Mouse (Mus musculus) limb, embryonic 14.5 days (tissue): ENCODE results near the gene Sgsm1. TPM values are rescaled to one million over a fixed set of nuclear protein-coding genes. Genes with fewer than 3 reads are reported as not detected.

Source experiments
- ATAC-seq: fragments of 200-750 bp; cut with Nextera tagmentation; 2 replicates; pipeline ENCODE4 v1.8.0; 2017; ENCODE audit warnings: low read depth, moderate number of reproducible peaks, moderate TSS enrichment; ENCODE audit not compliant: low FRiP score
- DNase-seq: peaks from one replicate; pipeline ENCODE4 v3.0.0-alpha.2; 2015; ENCODE audit warnings: low spot score
- H3K27ac ChIP-seq: fragments of 300-500 bp; sonication (generic); replicated peaks from 2 replicates; pipeline ENCODE4 v1.5.1; 2014; ENCODE audit warnings: low read depth, mild to moderate bottlenecking, low read length, moderate library complexity, mixed read lengths
- H3K27me3 ChIP-seq: fragments of 300-500 bp; sonication (generic); 2 replicates; pipeline ENCODE4 v1.6.1; 2014; ENCODE audit warnings: low read length, mixed read lengths; ENCODE audit not compliant: control insufficient read depth, insufficient read depth
- H3K36me3 ChIP-seq: fragments of 300-500 bp; sonication (generic); 2 replicates; pipeline ENCODE4 v1.6.1; 2014; ENCODE audit warnings: mild to moderate bottlenecking, low read length, moderate library complexity, mixed read lengths; ENCODE audit not compliant: control insufficient read depth, insufficient read depth
- H3K4me1 ChIP-seq: fragments of 300-500 bp; sonication (generic); 2 replicates; pipeline ENCODE4 v1.6.1; 2014; ENCODE audit warnings: antibody characterized with exemption, low read length, mixed read lengths; ENCODE audit not compliant: control insufficient read depth, insufficient read depth
- H3K4me2 ChIP-seq: fragments of 300-500 bp; sonication (generic); replicated peaks from 2 replicates; pipeline ENCODE4 v1.6.1; 2014; ENCODE audit warnings: low read depth, mild to moderate bottlenecking, low read length, moderate library complexity; ENCODE audit not compliant: severe bottlenecking
- H3K4me3 ChIP-seq: fragments of 300-500 bp; sonication (generic); replicated peaks from 2 replicates; pipeline ENCODE4 v1.5.1; 2014; ENCODE audit warnings: low read length
- H3K9ac ChIP-seq: fragments of 300-500 bp; sonication (generic); 2 replicates; pipeline ENCODE4 v1.6.1; 2014; ENCODE audit warnings: mild to moderate bottlenecking, low read depth, low read length, moderate library complexity; ENCODE audit not compliant: severe bottlenecking
- H3K9me3 ChIP-seq: fragments of 300-500 bp; sonication (generic); 2 replicates; pipeline ENCODE4 v1.6.1; 2016; ENCODE audit warnings: low read length; ENCODE audit not compliant: control insufficient read depth
- POLR2A ChIP-seq: fragments of 200-500 bp; IDR thresholded peaks from 2 replicates; pipeline ENCODE4 v1.8.0; 2012; ENCODE audit warnings: inconsistent platforms, mild to moderate bottlenecking, moderate library complexity, borderline replicate concordance; ENCODE audit not compliant: insufficient read depth, insufficient read length; ENCODE audit errors: extremely low read depth
- WGBS: fragments of 180-500 bp; shearing (Covaris S2); extraction: QIAGEN DNeasy Blood & Tissue Kit; methylation state at CpG from one replicate; pipeline ENCODE4 v1.1.7; 2014; 5-methylcytosine and 5-hydroxymethylcytosine counted together
- polyA plus RNA-seq, 2 experiments: library from polyadenylated mRNA; depleted of rRNA in 1 of 2; stranded (reverse) in 1 of 2; unstranded in 1 of 2; fragments of >200 nt; fragmentation: Nextera tagmentation in 1 of 2; extraction: Ambion mirVana in 1 of 2; gene quantifications; 2 replicates each; pipeline versions ENCODE4 v1.2.1 to v1.2.3; 2012 to 2014

Gene Sgsm1
- polyA plus RNA-seq, 2 experiments = 1.2 to 3.3 TPM

DNA sequence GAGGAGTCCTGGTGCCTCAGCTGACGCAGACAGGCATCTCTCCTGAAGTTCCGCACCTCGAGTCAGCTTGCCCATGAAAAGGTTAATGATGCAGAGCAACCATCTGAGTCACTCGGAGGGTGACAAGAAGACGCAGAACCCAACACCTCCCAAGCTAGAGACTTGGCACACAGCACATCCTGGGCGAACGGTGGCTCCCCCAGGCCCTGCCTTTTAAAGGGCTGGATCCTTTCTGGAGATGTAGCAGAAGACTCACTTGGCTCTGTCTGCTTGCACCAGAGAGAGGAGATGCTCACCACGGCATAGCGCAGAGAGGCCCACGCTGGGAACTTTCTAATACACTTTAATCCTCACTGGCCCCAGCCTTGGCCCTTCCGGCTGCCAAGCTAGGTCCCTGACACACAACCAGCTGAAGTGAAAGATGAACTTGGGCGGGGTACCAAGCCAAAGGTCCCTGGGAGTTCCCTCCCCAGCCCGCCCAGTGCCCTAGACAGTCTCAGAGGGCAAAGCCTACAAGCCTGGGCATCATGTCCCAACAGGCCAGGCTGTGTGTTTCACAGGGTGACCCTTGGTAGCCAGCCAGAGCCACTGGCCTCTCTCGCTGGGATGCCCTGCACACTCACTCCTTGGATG lies 94.1 kb downstream of the Sgsm1 start:
- H3K4me3 ChIP-seq = no peak overlapping the region
- peaks cover 3% of the 10 kb centered on the region; the same call in 1 of the 2 replicates for H3K4me1 ChIP-seq
- no peak overlapping the region for H3K27ac ChIP-seq
- ATAC-seq (no peak), DNase-seq (no peak)
- H3K9me3 ChIP-seq = no peaks in the 10 kb centered on the region
- no peak overlapping the region for H3K9ac ChIP-seq
- whole genome bisulfite sequencing = 72% methylated on average over 14 of the region's 14 CpGs
- no peak overlapping the region for H3K4me2 ChIP-seq
- peaks cover 11% of the 10 kb centered on the region; the same call in 1 of the 2 replicates for H3K27me3 ChIP-seq
- TF ChIP-seq POLR2A = no peak
- H3K36me3 ChIP-seq = no peaks in the 10 kb centered on the region

DNA sequence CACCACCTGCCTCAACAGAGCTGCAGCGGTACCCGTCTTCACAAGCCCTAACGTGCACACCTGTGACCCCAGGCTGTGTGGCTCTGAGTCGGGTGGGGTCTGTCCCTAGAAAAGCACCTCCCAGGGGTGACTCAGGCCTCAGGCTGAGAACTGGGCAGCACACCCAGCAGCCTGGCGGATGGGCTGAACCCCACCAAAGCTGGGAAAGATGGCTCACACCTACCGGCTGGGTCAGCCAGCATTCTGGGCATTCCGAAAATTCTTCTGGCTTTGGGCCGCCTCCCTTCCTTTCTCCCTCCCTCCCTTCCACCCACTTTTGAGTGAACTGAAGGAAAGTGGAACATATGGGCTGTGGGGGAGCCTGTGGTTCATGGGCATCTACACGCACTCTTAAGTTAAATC lies 95.0 kb downstream of the Sgsm1 start:
- ATAC-seq (no peak), DNase-seq (no peak)
- 67% methylated on average over 9 of the region's 9 CpGs for WGBS
- H3K4me2 ChIP-seq = no peak overlapping the region
- H3K4me3 ChIP-seq = no peak overlapping the region
- H3K36me3 ChIP-seq = no peaks in the 10 kb centered on the region
- H3K4me1 ChIP-seq = peaks cover 3% of the 10 kb centered on the region; the same call in 1 of the 2 replicates
- TF ChIP-seq POLR2A = no peak
- no peak overlapping the region for H3K27ac ChIP-seq
- H3K27me3 ChIP-seq = peaks cover 8% of the 10 kb centered on the region; the same call in 1 of the 2 replicates
- H3K9ac ChIP-seq = no peak overlapping the region
- H3K9me3 ChIP-seq = no peaks in the 10 kb centered on the region

DNA sequence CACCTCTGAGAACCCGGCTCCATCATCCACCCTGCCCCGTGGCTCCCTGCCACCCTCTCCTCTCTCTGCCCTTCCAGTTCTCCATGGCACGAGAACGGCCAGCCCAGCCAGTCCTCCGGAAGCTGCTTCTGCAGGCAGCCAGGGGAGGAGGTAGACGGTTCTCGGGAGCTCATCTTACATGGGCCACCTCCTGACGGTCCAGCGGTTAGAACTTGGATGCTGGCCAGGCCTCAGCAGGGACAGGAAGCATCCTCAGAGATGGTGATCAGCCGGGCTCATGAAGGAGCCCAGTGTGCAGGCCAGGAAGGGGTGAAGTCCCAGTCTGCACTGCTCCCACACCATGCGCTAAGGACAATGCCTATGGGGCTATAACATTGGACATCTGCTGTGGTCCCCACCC lies 96.1 kb downstream of the Sgsm1 start:
- no peaks in the 10 kb centered on the region for H3K9me3 ChIP-seq
- no peak overlapping the region for H3K4me3 ChIP-seq
- 45% methylated on average over 11 of the region's 11 CpGs for WGBS
- H3K27ac ChIP-seq = no peak overlapping the region
- H3K36me3 ChIP-seq = no peaks in the 10 kb centered on the region
- no peaks in the 10 kb centered on the region for H3K27me3 ChIP-seq
- no peak for DNase-seq
- H3K4me2 ChIP-seq = no peak overlapping the region
- no peak for ATAC-seq
- peaks cover 2% of the 10 kb centered on the region for H3K4me1 ChIP-seq
- no peak overlapping the region for H3K9ac ChIP-seq
- no peak for TF ChIP-seq POLR2A

DNA sequence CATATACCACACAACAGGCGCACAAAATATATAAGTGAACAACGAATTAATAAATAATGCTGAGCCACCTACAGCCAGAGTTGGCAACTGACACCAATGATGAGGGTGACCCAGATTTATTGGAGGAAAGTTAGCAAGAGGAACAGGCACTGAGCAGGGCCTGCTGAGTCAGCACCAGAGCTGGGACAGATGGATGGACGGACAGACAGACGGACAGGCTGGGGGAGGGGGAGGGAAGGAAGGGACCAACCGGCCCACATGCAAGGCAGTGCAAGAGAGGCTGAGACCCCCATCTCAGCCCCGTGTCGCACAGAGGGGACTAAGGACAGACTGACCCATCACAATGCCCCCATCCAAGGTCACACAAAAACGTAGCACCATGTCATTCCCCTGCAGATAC lies 96.5 kb downstream of the Sgsm1 start:
- ATAC-seq (no peak), DNase-seq (no peak)
- Histone ChIP-seq H3K4me3 (no peak overlapping the region), H3K27me3 (no peaks in the 10 kb centered on the region), H3K4me1 (peaks cover 6% of the 10 kb centered on the region), H3K36me3 (no peaks in the 10 kb centered on the region), H3K27ac (no peak overlapping the region), H3K4me2 (no peak overlapping the region), H3K9ac (no peak overlapping the region), H3K9me3 (no peaks in the 10 kb centered on the region)
- no peak for TF ChIP-seq POLR2A
- 83% methylated on average over 8 of the region's 8 CpGs for WGBS

DNA sequence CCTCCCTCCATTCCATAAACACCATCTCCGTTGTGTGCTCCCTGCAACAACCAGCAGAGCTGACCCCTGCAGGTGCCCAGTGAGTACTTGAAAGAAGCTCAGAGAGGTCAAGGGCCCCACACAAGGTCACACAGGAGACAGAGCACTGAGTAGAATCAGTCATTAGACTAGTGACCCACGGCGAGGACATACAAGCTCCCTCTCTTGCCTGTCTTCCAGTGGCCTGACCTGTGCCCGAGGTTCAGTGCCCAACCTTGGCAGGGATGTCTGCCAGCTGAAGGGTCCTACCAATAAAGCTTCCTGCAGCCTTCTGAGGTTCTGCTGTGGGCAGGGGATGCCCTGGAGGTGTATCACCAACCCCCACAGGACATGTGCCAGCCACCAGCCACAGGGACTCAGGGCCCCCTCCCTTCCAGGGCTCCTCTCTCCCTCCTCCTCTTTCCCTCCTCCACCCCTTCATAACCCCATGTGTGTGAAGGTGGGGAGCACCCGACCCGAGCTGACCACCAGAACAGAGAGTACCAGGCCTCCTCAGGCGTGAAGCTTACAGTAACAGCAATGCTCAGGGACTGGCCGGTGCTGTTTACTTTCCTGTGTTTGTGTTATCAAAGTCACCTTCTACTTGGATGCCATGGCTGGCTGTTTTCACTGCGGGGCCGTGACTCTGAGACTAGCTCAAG lies 98.3 kb downstream of the Sgsm1 start:
- H3K4me3 ChIP-seq = no peak overlapping the region
- TF ChIP-seq POLR2A = no peak
- no peaks in the 10 kb centered on the region for H3K9me3 ChIP-seq
- ATAC-seq (no peak), DNase-seq (no peak)
- H3K36me3 ChIP-seq = no peaks in the 10 kb centered on the region
- H3K4me2 ChIP-seq = no peak overlapping the region
- peaks cover 12% of the 10 kb centered on the region for H3K4me1 ChIP-seq
- no peak overlapping the region for H3K9ac ChIP-seq
- WGBS = 79% methylated on average over 10 of the region's 10 CpGs
- H3K27me3 ChIP-seq = no peaks in the 10 kb centered on the region
- no peak overlapping the region for H3K27ac ChIP-seq

DNA sequence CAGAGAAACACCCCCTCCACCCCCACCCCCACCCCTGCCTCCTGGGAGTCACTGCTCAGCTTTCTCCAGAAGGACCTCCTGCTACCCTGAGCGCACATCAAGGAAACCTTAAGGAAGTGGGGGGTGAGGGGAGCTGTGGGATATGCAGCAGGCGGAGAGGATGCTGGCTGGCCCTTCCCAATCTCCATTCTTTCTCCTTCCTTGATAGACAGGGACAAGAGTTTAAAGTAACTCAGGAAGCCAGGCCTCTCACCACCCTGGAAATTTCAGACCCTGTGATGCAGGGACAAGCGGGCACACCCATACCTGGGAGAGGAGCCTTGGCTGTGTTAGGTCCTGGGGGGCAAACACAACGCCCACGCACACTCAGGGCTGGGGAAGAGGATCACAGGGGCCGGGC lies 100.3 kb downstream of the Sgsm1 start:
- Histone ChIP-seq H3K4me1 (peaks cover 12% of the 10 kb centered on the region), H3K27ac (no peak overlapping the region), H3K4me3 (no peak overlapping the region), H3K9ac (no peak overlapping the region), H3K27me3 (no peaks in the 10 kb centered on the region), H3K9me3 (no peaks in the 10 kb centered on the region), H3K36me3 (no peaks in the 10 kb centered on the region), H3K4me2 (no peak overlapping the region)
- no peak for ATAC-seq
- no peak for TF ChIP-seq POLR2A
- DNase-seq = no peak
- WGBS = 83% methylated on average over 6 of the region's 6 CpGs
